In genomic region chr15:95875898-95876297, GRCm38 (mm10) we compare ENCODE assay signal across 31 mouse cellular contexts.
DNase-seq lines count a peak whose midpoint lies in the region; ATAC-seq and TF ChIP-seq lines count a peak whose summit lies in the region.
"Had no signal": no experiment of that assay in that cellular context is flagged by ENCODE, and none has a peak within 500 bp of the region (broad histone marks: within the 10 kb centered on the region; RNA-seq: fewer than 3 reads in every experiment).

No protein-coding gene starts in this region.

- H3K4me1 ChIP-seq in heart, adult 2 months (ENCODE audit: control insufficient read depth, insufficient read depth, low read length), result peaks cover 12% of the 10 kb centered on the region
- peaks cover 43% of the 10 kb centered on the region for H3K4me1 ChIP-seq in heart, embryonic 12.5 days (replicated peaks)
- H3K4me1 ChIP-seq: hindbrain, embryonic 15.5 days had no signal

- H3K4me3 ChIP-seq in heart, adult 2 months, result no peak overlapping the region
- no peak overlapping the region for H3K4me3 ChIP-seq in heart, embryonic 12.5 days
- H3K4me3 ChIP-seq: embryonic facial prominence, embryonic 13.5 days; erythroblast, embryonic 14.5 days; forebrain, embryonic 13.5 days; hindbrain, embryonic 15.5 days; limb, embryonic 10.5 days; midbrain, embryonic 10.5 days; myocyte; neural tube, embryonic 13.5 days; stomach, embryonic 15.5 days had no signal

- 0 out of 2 replicates have a peak, but pooled peaks have one; percentile 3 for TF ChIP-seq CTCF in heart, adult 2 months (IDR thresholded peaks at IDR 0.05)

- no peak overlapping the region for H3K27ac ChIP-seq in heart, adult 2 months
- H3K27ac ChIP-seq in heart, embryonic 12.5 days (ENCODE audit: poor library complexity, severe bottlenecking), result no peak overlapping the region
- H3K27ac ChIP-seq: embryonic facial prominence, embryonic 13.5 days; forebrain, embryonic 13.5 days; hindbrain, embryonic 15.5 days; limb, embryonic 10.5 days; macrophage; midbrain, embryonic 10.5 days; neural tube, embryonic 13.5 days; stomach, embryonic 15.5 days had no signal

- H3K79me2 ChIP-seq in heart, adult 2 months (replicated peaks; ENCODE audit: control insufficient read depth, insufficient read depth, low read length), result no peaks in the 10 kb centered on the region

- no peaks in the 10 kb centered on the region for H3K27me3 ChIP-seq in heart, adult 2 months (ENCODE audit: control insufficient read depth, insufficient read depth, low read length)
- no peaks in the 10 kb centered on the region for H3K27me3 ChIP-seq in heart, embryonic 12.5 days (replicated peaks)
- H3K27me3 ChIP-seq: CH12.LX; embryonic facial prominence, embryonic 13.5 days; forebrain, embryonic 13.5 days; hindbrain, embryonic 15.5 days; neural tube, embryonic 13.5 days; Patski; stomach, embryonic 15.5 days had no signal

- peak; percentile 72; the same call in 1 of the 2 replicates for TF ChIP-seq EP300 in heart, adult 2 months (IDR thresholded peaks at IDR 0.05; ENCODE audit: insufficient read depth, low read depth, low read length)

- ATAC-seq in heart, embryonic 12.5 days (ENCODE audit: insufficient number of reproducible peaks, low FRiP score), result no peak
- peak; percentile 45 for ATAC-seq in granulocyte monocyte progenitor cell, adult 5-6 weeks (replicated peaks; ENCODE audit: poor library complexity, severe bottlenecking)
- ATAC-seq: forebrain, embryonic 13.5 days; liver, postnatal 0 days; lung, postnatal 0 days; midbrain, embryonic 16.5 days; Patski had no signal

- H3K9ac ChIP-seq in heart, adult 2 months (ENCODE audit: low read depth, low read length), result no peak overlapping the region
- no peak overlapping the region for H3K9ac ChIP-seq in heart, embryonic 12.5 days
- H3K9ac ChIP-seq: embryonic facial prominence, embryonic 13.5 days; forebrain, embryonic 13.5 days; hindbrain, embryonic 15.5 days; liver, postnatal 0 days; neural tube, embryonic 13.5 days; stomach, embryonic 15.5 days had no signal

- no peaks in the 10 kb centered on the region for H3K9me3 ChIP-seq in heart, embryonic 12.5 days (replicated peaks)
- H3K9me3 ChIP-seq: embryonic facial prominence, embryonic 13.5 days; forebrain, embryonic 13.5 days; hindbrain, embryonic 15.5 days; limb, embryonic 10.5 days; midbrain, embryonic 10.5 days; neural tube, embryonic 13.5 days; stomach, embryonic 15.5 days had no signal

- DNase-seq in heart, adult 2 months, result no peak
- peak; percentile 28 for DNase-seq in kidney, postnatal 14 days
- DNase-seq in kidney, adult 8-10 months, result no peak
- DNase-seq in testis, postnatal 14 days (ENCODE audit: low spot score), result peak; percentile 21
- no peak for DNase-seq in urinary bladder, adult 2 months (ENCODE audit: low spot score)
- DNase-seq: B cell, adult 2 months; cerebellum, adult 18-20 months; cerebellum, postnatal 25 days; embryo, embryonic 11 days; gastrocnemius, postnatal 10 days; heart, postnatal 4 days; liver, postnatal 0 days; right cerebral cortex, adult 18-20 months; right cerebral cortex, postnatal 4 days had no signal

- no peak overlapping the region for H3K4me2 ChIP-seq in heart, embryonic 12.5 days
- H3K4me2 ChIP-seq: embryonic facial prominence, embryonic 13.5 days; forebrain, embryonic 13.5 days; hindbrain, embryonic 15.5 days; neural tube, embryonic 13.5 days; stomach, embryonic 15.5 days had no signal

- peaks cover 7% of the 10 kb centered on the region for H3K36me3 ChIP-seq in heart, adult 2 months (ENCODE audit: control insufficient read depth, insufficient read depth, low read length)
- no peaks in the 10 kb centered on the region for H3K36me3 ChIP-seq in heart, embryonic 12.5 days
- H3K36me3 ChIP-seq: embryonic facial prominence, embryonic 13.5 days; G1E; hindbrain, embryonic 15.5 days; midbrain, embryonic 10.5 days; neural tube, embryonic 13.5 days; stomach, embryonic 15.5 days had no signal

- intact Hi-C loops in heart, adult 2 months (cut with DNase I), result no loop called here

- WGBS in heart, adult 2 months, result 65% methylated on average over 10 of the region's 10 CpGs
- WGBS in heart, embryonic 12.5 days, result 88% methylated on average over 10 of the region's 10 CpGs

- TF ChIP-seq POLR2A in heart, adult 2 months (IDR thresholded peaks at IDR 0.05; ENCODE audit: insufficient read depth, low read depth, low read length), result no peak

Comparison
In these comparisons a context has a peak if more than half of its experiments do, and no peak if none do; other contexts are left out.
1. DNase-seq: peak in kidney, postnatal 14 days (single experiment) and testis, postnatal 14 days (single experiment); none in heart, adult 2 months (0 of 2), kidney, adult 8-10 months (0 of 2) and urinary bladder, adult 2 months (single experiment).